Mouse (Mus musculus) brain, embryonic 14.5 days (tissue): ENCODE results near the gene Hist1h2bf.

Experiments used
- CTCF ChIP-seq: fragments of 200-500 bp; IDR thresholded peaks from 2 replicates; pipeline ENCODE4 v1.5.1; 2012; ENCODE audit warnings: inconsistent platforms, mild to moderate bottlenecking, moderate library complexity, borderline replicate concordance; ENCODE audit not compliant: insufficient read depth, insufficient read length; ENCODE audit errors: extremely low read depth
- POLR2A ChIP-seq: fragments of 200-500 bp; IDR thresholded peaks from 2 replicates; pipeline ENCODE4 v1.6.1; 2012; ENCODE audit warnings: mild to moderate bottlenecking, inconsistent platforms, borderline replicate concordance; ENCODE audit not compliant: poor library complexity, insufficient read depth, insufficient read length, severe bottlenecking; ENCODE audit errors: extremely low read depth

- TF ChIP-seq CTCF (no peak), POLR2A (peak; percentile 76; the same call in 1 of the 2 replicates)
These were observed 42.8 kb downstream of the Hist1h2bf start, which contains the start of gene Hist1h4h for GRCm38 (mm10) chr13:23530901-23531875.
